Mouse (Mus musculus): ENCODE data around the gene Gjb3. TPM values are rescaled to one million over a fixed set of nuclear protein-coding genes. Genes with fewer than 3 reads are reported as not detected.
A peak's percentile ranks its signal among the peaks of the same experiment; 100 is the strongest.

Gene Gjb3
- 1 to 10 TPM in 1 of 2 experiments, under 1 TPM in 1; 0.35 to 1.0 TPM for total RNA-seq (2021)
- long read RNA-seq, experiment 1 = 0 reads
- long read RNA-seq, experiment 2, partial matches to known transcripts = 0 of 2 reads
- long read RNA-seq, experiment 2, other reads (novel, unspliced or antisense) = 0 of 2 reads

- DNase-seq (ENCODE audit: low spot score in 2 of 2) = no peak
These were observed at the start of gene Gjb3 for GRCm38 (mm10) chr4:127330181-127331100. Gene Gjb3 (minus strand): TSS chr4:127330844.

DNA sequence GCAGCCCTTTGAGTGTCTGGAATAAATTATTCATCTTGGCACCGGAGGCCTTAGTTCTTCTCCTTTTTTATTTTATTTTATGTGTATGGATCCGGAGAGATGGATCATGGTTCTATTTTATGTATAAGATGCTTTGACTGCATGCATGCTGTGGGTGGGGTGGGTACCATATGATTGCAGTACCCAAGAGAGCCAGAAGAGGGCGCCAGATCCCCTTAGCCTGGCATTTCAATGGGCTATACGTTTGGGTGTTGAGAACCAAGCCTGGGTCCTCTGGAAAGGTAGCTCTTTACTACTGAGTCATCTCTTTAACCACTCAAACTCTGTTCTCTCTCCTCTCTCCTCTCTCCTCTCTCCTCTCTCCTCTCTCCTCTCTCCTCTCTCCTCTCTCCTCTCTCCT, 46.7 kb upstream of the Gjb3 start:
- no peak for DNase-seq (ENCODE audit: low spot score in 2 of 2)

GRCm38 (mm10) chr4:127375541-127376177, 45.0 kb upstream of the Gjb3 start:
- no peak for DNase-seq (ENCODE audit: low spot score in 2 of 2)

GRCm38 (mm10) chr4:127374645-127375044, 44.0 kb upstream of the Gjb3 start:
- no peak for DNase-seq (ENCODE audit: low spot score in 2 of 2)

DNA sequence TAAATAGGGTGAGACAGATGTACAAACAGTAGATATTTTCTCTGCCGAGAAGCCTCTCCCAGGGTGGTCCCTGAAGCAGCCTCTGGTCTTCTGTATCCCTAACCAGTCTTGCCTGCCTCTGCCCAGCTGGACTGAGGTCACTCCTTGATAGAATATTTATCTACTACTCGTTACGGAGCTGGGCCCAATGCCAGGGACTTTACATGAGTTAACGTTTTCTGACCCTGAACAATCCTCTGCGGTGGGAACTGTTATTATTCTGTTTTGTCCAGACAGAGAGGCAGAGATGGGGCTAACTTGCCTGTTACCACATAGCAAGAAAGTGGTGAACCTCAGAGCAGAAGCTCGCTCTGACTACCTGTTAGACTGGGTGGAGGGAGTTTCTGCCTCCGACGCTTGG, 42.8 kb upstream of the Gjb3 start:
- DNase-seq (ENCODE audit: low spot score in 2 of 2) = no peak

DNA sequence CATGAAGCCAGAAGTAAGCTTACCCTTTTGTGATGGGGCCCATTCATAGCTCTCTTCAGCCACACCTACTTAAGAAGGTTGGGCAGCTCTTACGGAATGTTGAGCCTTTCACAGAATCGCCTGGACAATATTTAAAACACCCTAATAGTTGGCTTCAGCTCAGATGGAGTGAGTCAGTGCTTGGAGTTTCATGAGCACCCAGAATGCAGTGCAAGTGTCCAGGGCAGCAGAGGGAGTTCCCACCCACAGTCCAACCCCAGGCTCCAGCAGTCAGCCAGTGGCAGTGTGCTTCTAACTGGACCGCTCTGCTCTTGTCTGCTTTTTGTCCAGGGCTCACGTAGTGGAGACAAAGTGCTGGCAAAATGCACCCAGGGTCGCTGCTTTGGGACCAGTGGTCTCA, 40.9 kb upstream of the Gjb3 start:
- no peak for DNase-seq (ENCODE audit: low spot score in 2 of 2)

DNA sequence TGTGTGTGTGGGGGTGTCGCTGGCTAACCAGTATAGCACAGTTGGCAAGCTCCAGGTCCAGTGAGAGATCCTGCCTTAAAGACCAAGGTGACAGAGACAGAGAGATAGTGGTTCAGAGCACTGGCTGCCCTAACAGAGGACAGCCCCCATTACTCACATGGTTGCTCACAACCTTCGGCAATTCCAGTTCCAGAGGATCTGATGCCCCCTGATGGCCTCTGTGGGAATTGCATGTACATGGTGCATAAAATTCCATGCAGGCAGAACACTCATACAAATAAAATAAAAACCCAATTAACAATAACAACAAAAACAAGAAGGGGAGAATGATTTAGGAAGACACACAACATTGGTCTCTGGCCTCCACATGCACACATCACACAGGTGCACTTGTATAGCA, 39.8 kb upstream of the Gjb3 start:
- DNase-seq (ENCODE audit: low spot score in 2 of 2) = no peak

- peak; percentile 55 to 69 for DNase-seq (ENCODE audit: low spot score in 2 of 2)
These were observed 37.8 kb upstream of the Gjb3 start for GRCm38 (mm10) chr4:127368379-127368973.

DNA sequence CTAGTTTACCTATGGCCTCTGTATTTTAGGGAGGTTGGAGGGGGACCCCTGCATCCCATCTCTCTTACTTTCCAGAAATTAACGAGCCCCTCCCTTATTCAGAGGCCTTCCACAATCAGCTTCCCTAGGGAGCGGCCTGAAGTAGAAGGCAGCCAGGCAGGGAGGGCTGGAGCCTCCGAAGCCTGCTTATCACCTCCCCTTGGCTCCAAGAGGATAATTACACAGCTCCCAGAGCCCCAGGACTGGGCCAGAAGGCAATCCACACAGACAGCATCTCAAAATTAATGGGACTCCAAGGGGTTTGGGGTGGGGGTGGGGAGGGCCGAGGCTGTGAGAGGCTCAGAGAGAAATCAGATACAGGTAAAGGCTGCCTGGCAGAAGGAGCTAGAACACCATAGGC, 35.2 kb upstream of the Gjb3 start:
- DNase-seq (ENCODE audit: low spot score in 2 of 2) = no peak

DNA sequence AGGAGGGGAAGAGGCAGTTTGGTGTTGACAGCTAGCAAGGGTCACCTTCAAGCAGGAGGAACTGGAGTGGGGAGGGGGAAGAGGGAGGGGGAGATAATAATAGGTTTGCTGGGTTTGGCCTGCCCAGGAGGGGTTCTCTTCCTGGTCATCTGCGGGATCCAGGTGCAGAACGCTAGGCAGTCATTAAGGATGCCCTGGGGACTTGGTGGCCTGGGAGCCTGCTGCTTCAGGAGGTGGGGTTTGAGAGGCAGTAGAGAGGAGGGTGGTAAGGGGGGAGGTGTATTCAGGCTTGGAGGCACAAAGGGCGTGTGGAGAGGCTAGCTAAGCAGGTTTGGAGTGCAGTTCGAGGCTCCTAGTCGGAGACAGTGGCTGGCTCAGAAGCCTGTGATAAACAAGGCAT, 34.8 kb upstream of the Gjb3 start:
- no peak for DNase-seq (ENCODE audit: low spot score in 2 of 2)

- no peak for DNase-seq (ENCODE audit: low spot score in 2 of 2)
These were observed 33.8 kb upstream of the Gjb3 start for GRCm38 (mm10) chr4:127364431-127364830.

- DNase-seq (ENCODE audit: low spot score in 2 of 2) = no peak
These were observed 32.7 kb upstream of the Gjb3 start for GRCm38 (mm10) chr4:127363331-127363730.

- DNase-seq (ENCODE audit: low spot score in 2 of 2) = no peak
These were observed 31.9 kb upstream of the Gjb3 start for GRCm38 (mm10) chr4:127362520-127362919.

DNA sequence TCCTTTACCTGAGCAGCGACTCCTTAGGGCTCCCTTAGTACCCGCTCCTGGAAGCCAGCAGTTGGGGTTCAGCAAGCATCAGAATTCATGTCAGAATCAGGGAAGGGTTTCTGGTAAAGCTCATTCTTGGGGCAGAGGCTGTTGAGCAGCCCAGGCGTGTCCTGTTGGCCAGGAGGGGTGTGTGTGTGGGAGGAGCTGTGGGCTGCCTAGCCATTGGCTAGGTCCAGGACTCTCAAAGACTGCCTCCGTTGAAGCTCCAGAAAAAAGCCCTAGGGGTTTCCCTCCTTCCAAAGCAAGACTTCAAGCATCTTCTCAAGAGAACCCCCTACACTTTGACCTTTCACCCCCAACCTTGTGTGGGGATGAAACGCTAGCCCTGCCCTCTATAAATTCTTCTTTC, 27.4 kb upstream of the Gjb3 start, which contains the start of gene Gjb5:
Gjb5 (minus strand) TSS at position 164 of the 400 bp plus-strand sequence.
- no peak for DNase-seq (ENCODE audit: low spot score in 2 of 2)

GRCm38 (mm10) chr4:127354506-127355485, 24.2 kb upstream of the Gjb3 start:
- DNase-seq (ENCODE audit: low spot score in 2 of 2) = no peak

GRCm38 (mm10) chr4:127353951-127354438, 23.4 kb upstream of the Gjb3 start, which contains the start of gene Gjb4:
Gene Gjb4 (minus strand): TSS chr4:127354081.
- DNase-seq (ENCODE audit: low spot score in 2 of 2) = no peak

- no peak for DNase-seq (ENCODE audit: low spot score in 2 of 2)
These were observed 21.9 kb upstream of the Gjb3 start for GRCm38 (mm10) chr4:127352594-127352993.

GRCm38 (mm10) chr4:127349560-127350300, 19.1 kb upstream of the Gjb3 start:
- DNase-seq (ENCODE audit: low spot score in 2 of 2) = no peak

DNA sequence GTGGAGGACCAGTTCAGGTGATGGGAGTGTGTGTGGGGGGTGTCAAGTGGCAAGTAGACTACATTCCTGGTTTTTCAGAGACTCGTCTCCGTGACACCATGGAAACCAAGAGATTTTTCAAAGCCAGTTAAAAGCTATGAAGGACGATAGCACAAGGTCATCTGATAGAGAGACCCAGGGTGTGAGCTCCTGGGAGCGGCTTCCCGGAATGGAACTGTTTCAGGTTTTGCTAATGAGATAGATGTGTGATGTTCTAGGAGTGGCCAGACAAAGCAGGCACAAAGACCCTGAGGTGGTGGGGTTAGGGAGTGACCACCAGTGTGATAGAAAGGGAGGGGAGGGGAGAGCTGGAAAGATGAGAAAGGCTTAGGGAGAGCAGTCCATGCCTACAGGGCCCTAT, 14.4 kb upstream of the Gjb3 start:
- no peak for DNase-seq (ENCODE audit: low spot score in 2 of 2)

DNA sequence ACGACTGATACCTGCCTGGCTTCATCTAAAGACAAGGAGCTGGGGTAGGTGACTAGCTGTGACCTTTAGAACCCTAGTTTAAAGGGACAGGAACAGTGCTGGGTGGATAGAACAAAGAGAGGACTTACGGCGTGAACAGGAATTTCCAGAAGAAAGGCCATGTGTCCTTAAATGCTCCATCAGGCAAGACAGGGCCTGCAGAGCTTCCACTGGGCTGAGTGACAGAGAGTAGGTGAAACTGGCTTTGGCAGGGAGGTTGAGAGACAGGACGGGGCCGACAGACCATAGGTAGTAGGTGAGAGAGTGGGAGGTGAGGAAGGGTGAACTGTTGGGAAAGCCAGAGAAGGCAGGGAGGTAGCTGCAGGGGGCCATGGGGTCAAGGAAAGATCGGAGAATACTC, 10.7 kb upstream of the Gjb3 start:
- DNase-seq (ENCODE audit: low spot score in 2 of 2) = no peak

Measured in layer of hippocampus, postnatal 14 days (tissue).